Mouse (Mus musculus) megakaryocyte, embryonic 14.5 days (primary cell): ENCODE measurements around the gene Myoz2.

ENCODE experiments used
- FLI1 ChIP-seq: IDR thresholded peaks from 2 replicates; pipeline ENCODE4 v1.6.1; 2012; ENCODE audit warnings: low read length, inconsistent platforms, mixed read lengths
- GATA1 ChIP-seq: IDR thresholded peaks from 3 replicates; pipeline ENCODE4 v1.6.1; 2012; ENCODE audit warnings: mixed read lengths, low read length, inconsistent platforms, borderline replicate concordance

- no peak for TF ChIP-seq GATA1
- no peak for TF ChIP-seq FLI1
Observed at GRCm38 (mm10) chr3:123013476-123013875, 21.3 kb downstream of the Myoz2 start.
